Mouse (Mus musculus): ENCODE measurements at regions not wholly inside any gene's neighbourhood (a gene's known extent, or its start where the extent isn't known, plus 50 kb on each side); places are given as distances from the start of the nearest gene placed in this dataset.
A peak's percentile ranks its signal among the peaks of the same experiment; 100 is the strongest.

DNA sequence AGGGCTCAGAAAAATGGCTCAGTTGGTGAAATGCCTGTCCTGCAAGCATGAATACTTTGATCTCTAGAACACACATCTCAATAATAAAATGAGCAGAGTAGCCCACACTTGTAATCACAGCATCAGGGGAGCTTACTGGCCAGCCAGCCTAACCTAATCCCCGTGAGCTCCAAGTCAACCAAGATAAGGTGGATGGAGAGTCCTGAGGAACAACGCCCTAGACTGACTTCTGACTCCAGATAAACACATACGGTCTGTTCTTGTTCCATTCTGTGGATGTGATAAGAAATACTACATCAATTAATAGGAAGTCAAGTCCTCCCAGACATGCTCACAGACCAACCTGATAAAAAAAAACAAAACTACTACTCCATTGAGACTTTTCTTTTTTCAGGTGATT is 180.4 kb upstream of the Jarid2 start:
- DNase-seq (ENCODE audit: low read depth, low spot score) = no peak

DNA sequence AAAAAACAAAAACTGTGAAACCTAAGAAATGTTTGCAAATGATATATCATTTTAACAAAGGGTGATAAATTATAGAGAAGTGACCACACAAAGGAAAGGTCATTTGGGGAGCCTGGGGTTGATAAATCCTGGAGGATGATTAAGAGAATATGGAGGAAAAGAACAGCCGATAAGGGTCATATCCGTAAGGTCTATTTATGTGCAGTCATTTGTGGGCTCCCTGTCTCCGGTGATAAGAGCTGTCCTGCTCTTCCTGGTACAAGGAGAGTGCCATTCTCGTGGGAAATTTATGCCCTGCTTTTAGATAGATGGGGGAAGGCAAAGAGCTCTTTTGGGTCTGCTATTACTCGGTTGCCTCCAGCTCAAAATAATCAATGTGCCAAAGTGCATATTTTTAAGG is 175.9 kb upstream of the Jarid2 start:
- DNase-seq (ENCODE audit: low read depth, low spot score) = no peak

DNA sequence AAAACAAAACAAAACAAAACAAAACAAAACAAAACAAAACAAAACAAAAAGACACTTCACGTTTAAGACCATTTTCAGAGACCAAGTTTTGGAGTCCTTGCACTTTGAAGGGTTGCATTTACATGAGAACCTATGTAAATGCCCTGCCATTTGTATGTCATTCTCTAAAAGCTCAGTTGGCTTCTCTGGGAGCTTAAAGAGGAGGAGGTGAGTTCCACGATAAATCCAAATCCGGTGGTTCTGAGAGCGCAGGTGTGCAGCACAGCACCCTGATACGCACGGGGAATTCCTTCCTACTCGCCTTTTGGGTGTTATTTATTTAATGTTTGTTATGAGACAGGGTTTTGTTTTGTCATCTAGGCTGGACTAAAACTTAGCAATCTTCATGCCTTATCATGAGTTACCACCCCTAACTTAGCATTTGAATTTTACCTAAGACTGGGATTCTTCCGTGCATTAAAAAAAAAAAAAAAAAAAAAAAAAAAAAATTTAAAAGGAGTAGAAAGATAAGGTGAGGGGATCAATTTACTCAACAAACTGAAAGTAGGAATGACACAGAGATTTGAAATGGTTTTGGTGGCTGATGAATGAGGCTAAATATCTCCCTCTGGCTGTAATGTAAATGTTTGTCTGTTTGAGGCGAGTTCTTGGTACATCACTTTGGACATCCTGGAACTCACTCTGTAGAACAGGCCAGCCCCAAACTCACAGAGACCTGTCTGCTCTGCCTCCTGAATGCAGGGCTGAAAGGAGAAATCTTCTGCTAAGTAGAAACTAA is 174.4 kb upstream of the Jarid2 start:
- no peak for DNase-seq (ENCODE audit: low read depth, low spot score)

DNA sequence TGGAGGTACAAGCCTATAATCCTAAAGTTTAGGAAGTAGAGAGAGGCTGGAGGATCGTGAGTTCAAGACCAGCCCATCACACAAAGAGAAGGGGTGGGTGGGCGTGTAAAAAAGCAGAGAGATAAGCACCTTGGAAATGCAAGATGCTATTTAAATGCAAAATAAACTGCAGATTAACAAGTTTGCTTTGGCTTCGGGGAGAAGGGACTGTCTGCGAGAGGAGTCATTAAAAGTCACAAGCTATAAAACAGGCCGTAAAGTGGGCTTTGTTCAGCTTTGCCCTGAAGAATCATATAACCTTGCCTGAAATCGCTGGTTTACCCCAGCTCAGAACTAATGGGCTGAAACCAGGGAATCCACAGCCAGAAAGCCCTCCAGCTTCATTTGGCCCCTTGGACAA is 173.3 kb upstream of the Jarid2 start:
- DNase-seq (ENCODE audit: low read depth, low spot score) = peak; percentile 51

DNA sequence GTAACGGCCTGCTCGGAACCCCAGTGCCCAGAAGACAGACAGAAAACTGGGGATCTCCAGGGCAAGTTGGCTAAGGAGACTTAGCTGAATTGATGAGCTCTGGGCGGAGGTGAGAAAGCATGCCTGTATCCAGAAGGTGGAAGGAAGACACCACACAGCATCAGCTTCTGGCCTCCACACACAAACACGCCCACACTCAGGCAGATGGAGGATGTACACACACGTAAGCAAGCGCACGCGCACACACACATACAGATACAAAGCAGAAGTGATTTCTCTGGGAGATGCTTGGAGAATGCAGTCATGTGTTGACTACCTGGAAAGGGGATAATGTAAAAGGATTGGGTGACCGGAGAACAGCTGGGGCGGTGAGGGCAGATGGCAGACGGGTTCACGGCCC is 171.2 kb upstream of the Jarid2 start:
- no peak for DNase-seq (ENCODE audit: low read depth, low spot score)

DNA sequence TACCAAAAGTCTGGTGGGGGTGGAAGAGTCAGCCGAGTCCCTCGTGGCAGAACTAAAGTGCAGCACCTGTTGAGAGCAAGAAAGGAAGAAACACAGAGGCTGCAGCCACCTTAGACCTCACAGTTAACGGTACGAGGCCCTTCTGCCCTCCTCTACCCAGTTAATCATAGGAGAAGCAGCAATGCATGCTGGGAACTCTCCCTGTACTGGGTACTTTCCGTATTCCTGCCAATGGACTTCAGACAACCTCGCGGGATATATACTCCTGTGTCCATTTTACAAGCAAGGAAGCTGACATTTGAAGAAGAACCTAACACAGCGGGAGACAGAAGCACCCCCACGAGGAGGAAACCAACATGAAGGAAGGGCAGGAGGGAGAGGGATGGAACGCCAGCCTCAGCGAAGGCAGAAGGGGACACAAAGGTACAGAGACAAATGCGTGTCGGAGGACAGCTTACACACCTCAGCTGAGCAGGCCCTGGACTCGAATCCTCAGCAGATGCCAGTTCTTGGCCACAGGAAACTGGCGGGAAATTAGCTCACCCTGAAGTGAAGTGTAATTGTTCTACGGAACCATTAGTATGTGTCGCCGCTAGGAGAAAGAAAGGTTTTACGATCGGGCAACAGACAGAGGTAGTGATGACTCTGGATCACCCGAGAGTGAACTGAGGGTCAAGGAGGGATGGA is 170.6 kb upstream of the Jarid2 start:
- DNase-seq (ENCODE audit: low read depth, low spot score) = no peak

DNA sequence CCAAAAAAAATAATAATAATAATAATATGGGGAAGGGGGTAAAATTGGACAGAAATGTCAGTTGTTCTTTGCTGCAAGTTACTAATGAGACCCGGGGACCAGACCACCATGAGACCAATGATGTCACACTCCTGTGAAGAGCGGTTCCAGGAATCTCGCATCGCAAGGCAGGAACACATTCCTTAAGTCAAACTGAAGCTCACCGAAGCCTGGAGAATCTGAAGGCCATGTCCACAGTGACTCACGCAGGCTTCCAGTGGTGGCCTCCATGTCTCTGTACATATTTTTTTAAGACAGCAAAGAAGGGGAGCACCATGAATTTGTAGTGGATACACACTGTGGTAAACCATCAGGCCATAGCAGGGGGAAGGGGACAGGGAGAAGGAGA is 170.1 kb upstream of the Jarid2 start:
- DNase-seq (ENCODE audit: low read depth, low spot score) = no peak

DNA sequence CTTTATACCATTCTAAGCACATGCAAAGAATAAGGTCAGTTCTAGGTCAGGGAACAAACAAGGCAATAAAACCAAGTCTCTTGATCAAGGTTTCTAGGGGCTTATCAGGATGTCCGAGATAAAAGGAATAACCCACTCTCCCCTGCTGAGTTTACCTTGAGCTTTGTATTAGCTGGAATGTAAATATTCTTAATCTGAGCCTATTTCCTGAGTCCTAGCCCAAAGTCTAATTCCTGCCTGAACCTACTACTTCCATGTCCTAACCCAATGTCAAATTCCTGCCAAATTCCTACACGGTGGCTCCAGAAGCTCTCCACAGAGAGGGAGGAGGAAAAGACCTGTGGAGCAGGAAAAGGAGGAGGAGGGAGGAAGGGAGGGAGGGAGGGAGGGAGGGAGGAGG is 169.6 kb upstream of the Jarid2 start:
- DNase-seq (ENCODE audit: low read depth, low spot score) = no peak

DNA sequence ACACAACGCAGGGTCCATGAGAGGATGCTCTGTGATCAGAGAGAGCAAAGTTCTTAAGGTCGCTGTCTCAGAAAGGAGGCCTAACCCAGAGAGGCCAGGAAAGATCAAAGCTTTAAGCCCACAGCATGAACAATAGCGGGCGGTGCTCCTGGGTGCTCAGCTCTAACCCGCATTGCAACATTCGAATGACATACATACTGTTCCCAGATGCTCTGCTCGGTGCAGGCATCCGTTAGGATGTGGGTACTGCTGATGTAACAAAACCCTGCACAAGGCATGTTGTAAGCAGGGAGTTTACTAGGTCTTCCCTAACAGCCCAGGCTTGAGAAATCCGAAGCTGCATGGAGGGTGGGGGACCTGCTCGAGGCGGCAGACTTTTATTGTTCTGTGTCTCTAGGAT is 164.6 kb upstream of the Jarid2 start:
- DNase-seq (ENCODE audit: low read depth, low spot score) = no peak

DNA sequence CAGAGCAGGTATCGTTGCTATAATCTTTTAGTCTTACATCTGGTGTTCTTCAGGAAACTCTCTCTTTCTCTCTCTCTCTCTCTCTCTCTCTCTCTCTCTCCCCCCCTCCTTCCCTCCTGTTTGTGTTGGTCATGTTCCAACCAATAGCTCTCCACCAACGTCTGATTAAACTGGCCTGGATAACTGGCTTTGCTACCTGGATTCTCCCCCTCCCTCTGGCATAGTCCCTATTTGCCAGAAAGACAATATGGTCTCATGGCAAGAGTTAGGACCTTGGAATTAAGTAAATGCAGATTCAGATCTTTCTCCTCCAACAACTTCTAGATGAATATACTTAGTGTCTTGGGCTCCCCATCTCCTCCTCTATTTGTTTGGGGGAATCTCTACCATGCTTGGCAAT is 161.6 kb upstream of the Jarid2 start:
- no peak for DNase-seq (ENCODE audit: low read depth, low spot score)

DNA sequence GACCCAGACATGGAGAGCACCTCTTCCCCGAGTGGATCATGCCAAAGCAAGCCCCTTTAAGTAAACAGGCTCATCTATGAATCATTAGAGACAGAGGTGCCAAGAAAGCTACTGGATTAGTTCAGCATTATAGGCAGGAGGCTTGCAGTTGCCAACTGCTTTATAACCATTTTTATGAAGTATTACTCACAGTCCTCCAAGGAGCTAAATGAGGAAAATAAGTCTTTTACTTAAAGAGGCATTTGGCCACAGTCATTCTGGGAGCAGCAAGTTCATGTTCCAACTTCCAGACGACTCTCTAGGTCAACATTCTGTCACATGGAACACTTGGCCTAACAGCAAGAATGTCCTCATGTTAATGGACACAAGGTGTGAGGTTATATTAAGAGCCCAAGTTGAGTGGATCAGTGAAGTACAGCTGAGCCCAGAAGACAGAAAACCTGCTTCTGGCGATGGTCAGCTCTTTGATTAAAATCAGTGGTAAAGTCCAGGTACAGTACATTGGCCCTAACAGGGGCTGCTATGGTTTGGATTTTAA is 160.0 kb upstream of the Jarid2 start:
- DNase-seq (ENCODE audit: low read depth, low spot score) = no peak

DNA sequence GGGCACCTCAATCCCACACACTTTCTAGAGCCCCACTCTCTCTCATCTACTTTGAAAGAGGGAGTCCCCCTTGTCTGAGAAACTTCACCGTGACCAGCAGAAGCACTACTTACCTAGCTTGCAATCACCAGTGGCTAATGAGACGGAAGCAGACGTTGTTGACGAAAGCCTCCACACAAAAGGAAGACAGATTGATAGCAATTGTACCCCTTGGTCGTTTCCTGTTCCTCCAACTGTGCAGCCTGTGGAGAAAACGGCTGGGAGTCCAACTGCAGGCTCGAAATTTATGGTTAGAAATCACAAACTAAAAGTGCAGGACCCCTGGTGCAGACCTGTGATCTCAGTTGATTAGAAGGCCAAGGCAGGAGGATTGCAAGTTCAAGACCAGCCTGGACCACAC is 155.8 kb upstream of the Jarid2 start:
- no peak for DNase-seq (ENCODE audit: low read depth, low spot score)

DNA sequence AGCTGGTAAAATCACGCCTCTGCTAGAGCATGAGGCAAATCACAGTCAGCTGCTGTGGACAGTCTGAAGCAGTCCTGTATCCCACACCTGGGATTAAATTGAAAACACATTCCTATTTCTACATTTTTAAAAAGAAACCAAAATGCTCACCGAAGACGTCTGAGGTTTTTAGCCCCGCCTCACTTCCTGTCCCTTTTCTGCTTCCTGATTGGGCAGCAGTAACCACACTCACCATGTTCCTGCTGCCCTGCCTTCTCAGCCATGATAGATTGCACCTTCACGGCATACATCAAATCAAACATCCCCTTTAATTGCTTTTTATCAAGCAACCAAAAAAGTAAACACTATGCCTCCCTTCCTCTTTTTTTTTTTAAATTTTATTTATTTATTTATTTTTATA is 150.1 kb upstream of the Jarid2 start:
- no peak for DNase-seq (ENCODE audit: low read depth, low spot score)

DNA sequence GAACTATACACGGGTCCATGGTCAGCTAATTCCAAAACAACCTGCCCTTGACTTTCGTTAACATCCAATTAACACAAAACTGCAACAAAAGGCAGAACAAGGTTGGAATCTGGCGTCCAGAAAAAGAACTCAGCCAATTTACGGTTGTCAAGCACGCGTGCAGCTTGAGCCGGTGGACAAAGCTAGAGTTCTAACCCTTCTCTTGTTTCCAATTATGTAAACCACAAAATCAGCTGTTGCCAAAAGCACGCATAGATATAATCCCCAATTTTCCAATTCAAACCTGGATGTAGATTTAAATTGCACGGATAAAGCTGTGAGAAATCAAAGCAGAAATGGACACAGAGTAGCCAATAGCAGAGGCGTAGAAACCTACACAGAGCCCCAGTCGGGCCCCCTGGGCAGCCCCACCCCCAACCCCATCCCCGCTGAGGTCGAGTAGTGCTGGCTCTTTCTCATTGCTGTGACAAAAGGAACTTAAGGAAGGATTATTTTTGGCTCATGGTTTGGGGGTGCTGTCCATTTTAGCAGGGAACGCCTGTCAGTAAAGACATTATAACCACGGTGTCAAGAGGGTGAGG is 149.0 kb upstream of the Jarid2 start:
- no peak for DNase-seq (ENCODE audit: low read depth, low spot score)

DNA sequence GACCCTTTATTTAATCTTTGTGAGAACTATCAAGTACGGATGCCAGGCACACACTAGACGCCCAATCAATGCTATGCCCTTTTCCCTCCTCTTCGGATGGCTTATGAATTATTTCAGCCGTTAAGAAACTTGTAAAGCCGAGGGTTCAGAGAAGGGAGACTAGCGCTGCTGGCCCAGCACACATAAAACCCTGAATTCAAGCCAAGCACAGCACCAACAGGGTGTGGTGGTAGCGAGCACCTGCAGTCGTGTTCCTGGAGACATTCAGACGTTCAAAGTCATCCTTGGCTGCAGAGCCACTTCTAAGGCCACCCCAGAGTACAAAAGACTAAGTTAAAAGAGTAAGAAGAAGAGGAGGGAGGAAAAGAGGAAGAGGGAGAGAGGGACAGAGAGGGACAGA is 148.5 kb upstream of the Jarid2 start:
- DNase-seq (ENCODE audit: low read depth, low spot score) = no peak

DNA sequence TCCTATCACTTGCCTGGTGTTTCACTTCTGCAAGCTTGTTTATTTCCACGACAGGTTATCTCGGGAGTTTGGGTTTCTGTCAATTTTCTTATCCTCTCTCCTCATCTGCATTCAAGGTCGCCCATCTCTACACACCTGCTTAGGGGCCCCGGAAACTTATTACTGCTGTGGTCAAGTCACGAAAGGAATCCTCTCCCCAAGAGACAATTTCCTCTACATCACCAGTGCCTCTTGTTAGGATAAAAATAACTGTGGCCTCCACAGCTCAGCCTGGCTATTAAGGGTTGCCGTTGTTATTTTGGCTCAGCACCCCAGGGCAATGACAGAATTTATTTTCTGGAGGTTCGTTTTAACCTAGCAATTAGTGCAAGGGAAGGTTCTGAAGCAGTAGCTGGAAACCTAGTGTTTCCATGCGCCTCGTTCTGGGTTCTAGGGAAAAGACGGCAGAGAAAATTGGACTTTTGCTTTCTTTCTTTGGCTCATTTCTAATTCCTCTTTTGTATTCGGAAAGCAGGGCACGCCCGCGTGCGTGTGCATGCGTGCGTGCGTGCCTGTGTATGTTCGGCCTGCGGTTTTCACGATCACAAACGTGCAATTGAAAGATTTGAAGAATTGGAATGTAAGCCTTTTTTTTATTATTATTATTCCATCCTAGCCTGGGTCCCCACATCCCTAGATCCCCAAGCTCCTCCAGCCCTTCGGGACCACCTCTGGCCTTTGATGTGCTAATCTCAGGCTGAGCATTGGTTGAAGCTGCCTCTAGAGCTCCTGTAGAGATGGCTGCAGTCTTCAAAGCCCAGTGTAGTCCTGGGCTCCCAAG is 147.1 kb upstream of the Jarid2 start:
- DNase-seq (ENCODE audit: low read depth, low spot score) = no peak

DNA sequence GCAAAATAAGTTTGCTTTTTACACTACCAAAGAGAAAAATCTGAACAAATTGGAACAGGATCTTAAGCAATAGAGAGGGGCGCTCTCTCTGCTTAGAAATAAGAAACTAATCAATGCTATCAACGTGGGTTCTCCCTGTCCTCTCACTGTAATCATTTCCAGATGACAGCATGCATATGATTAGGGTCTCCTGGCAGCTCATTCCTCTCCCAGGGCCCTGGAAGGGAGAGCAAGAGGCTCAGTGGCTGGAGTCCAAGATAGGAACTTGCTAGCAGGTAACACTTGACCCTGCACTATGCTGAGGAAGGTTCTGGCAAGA is 146.5 kb upstream of the Jarid2 start:
- peak; percentile 55 for DNase-seq (ENCODE audit: low read depth, low spot score)

DNA sequence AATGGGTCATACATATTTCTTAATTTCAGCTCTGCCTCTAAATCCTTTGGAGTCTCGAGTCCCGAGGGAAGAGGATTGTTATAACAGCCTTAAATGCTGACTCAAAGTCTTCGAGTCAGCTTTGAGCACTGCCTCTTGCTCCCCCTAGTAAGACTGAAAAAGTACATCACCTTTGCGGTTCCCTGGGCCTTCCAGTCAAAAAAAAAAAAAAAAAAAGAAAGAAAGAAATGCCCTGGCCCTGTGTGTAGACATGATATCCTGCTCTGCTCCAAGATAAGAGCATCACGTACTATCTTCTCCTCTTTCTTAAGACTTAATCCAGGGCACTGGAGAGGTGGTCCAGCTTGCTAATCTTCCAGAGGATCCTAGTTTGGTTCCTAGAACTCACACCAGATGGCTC is 145.7 kb upstream of the Jarid2 start:
- no peak for DNase-seq (ENCODE audit: low read depth, low spot score)

DNA sequence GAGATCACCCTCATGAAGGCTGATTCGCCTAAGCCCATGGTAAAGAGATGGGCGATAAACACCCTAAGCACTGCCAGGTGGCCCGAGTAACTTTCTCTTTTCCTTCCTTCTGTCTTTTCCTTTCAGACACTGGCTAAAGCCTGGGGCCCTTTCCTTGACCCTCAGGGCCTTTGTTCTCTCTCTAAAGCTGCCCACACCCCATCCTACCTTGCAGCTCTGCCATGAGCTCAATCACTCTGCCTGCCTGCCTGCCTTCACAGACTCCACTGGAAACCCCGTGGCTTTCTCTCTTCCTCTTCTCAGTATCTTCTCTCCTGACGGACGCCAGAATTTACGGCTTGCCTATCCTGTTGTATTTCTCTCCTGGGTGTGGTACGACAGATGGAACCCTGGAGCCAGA is 145.1 kb upstream of the Jarid2 start:
- DNase-seq (ENCODE audit: low read depth, low spot score) = no peak

DNA sequence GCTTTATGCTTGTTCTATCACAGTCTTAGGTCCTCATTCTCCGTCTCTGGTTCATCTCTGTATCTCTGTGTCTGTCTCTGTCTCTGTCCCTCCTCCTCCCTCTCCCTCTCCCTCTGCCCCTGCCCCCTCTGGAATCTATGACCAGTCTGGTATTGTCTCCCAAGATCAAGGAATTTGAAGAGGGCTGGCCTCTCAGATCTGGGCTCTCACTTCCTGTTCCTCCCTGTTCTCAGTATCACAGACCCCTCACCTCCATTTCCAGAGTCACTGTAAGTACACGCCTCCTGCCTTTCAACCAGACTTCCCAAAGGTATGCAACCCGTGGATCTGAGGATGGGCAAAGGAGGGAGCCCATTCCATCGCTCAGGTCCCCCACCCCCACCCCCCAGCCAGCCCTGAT is 144.7 kb upstream of the Jarid2 start:
- DNase-seq (ENCODE audit: low read depth, low spot score) = no peak

DNA sequence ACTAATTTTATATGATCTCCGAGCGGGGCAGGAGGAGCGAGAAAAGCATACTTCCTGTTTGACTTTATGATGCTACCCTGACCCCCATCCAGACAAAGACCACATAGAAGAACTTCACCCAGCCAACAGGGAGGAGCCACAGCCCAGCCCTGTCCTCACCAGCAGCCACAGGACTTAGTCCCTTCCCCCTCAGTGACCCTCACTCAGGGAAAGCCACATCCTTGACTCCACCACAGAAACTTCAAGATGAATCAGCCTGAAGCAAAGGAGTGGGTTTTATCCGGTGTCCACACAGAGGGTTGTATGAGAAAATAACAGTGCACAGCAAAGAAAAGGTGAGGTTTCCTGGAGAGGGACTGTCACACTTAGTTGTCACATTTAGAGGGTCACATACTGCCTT is 141.4 kb upstream of the Jarid2 start:
- no peak for DNase-seq (ENCODE audit: low read depth, low spot score)

DNA sequence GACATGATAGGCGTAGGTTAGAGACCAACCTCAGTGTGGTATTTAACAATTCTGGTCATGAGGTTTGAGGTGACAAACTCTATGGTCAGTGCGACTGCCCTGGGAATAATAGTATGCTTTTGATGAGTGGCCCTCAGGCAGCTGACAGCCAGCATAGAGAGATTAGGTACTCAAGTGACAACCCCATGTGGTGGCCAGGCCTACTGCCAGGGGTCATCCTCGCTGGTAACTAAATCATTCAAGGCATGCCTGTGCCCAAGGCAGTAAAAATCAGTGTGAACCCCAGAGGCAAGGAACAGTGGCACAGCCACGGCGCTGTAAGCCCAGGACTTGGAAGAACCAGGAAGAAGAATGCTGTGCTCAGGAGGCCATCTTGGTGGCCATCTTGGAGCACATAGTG is 134.6 kb upstream of the Jarid2 start:
- no peak for DNase-seq (ENCODE audit: low read depth, low spot score)

Data from forelimb bud, embryonic 11.5 days (tissue).